ENCODE assay signal across 8 mouse cellular contexts in the genomic region with DNA sequence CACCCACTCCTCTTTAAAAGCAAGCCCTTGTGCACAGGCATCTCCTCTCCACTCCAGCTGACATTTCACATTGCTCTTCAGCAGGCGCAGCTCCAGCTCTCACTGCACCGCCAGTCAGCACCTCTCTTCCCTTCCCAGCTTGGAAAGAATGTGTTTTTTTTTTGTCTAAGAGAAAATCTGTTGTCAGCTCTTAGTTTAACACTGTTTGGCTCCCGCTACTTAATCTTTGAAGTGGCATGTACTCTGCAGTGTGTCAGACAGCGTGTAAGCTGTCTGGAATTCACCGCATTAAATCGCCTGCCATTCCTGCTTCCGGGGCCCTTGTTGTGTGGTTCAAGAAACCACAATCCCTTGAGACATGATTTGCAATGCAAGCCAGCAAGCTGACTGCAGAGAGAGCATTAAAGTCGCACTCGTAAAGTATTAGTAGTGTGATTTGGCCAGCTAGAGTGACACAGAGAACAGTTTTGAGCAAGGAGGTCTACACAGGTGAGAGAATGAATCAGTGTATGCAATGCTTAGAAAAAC.
DNase-seq lines count a peak whose midpoint lies in the region; ATAC-seq and TF ChIP-seq lines count a peak whose summit lies in the region.

No protein-coding gene starts in this region.

- no peaks in the 10 kb centered on the region for H3K4me1 ChIP-seq in kidney, postnatal 0 days (replicated peaks; ENCODE audit: insufficient read depth, low read length)
- H3K4me1 ChIP-seq in kidney, embryonic 14.5 days (ENCODE audit: control insufficient read depth, insufficient read depth, low read length), result no peaks in the 10 kb centered on the region
- H3K4me1 ChIP-seq in embryonic facial prominence, embryonic 15.5 days, result 0 out of 2 replicates have a peak, but pooled peaks cover 5% of the 10 kb centered on the region
- H3K4me1 ChIP-seq in midbrain, embryonic 12.5 days, result peaks cover 5% of the 10 kb centered on the region; the same call in 1 of the 2 replicates

- peak; percentile 12 for DNase-seq in kidney, postnatal 0 days (ENCODE audit: low spot score)
- DNase-seq in cerebellum, adult 18-20 months, result peak; percentile 57 to 59
- no peak for DNase-seq in adrenal gland, adult (ENCODE audit: inconsistent age in 2 of 2, low spot score in 1 of 2)
- no peak for DNase-seq in thymus, postnatal 25 days

- H3K36me3 ChIP-seq in kidney, postnatal 0 days (ENCODE audit: insufficient read depth, low read length), result no peaks in the 10 kb centered on the region
- no peaks in the 10 kb centered on the region for H3K36me3 ChIP-seq in kidney, embryonic 14.5 days (ENCODE audit: control insufficient read depth, insufficient read depth, low read length)
- H3K36me3 ChIP-seq in embryonic facial prominence, embryonic 15.5 days, result no peaks in the 10 kb centered on the region
- H3K36me3 ChIP-seq in midbrain, embryonic 12.5 days, result no peaks in the 10 kb centered on the region

- no peaks in the 10 kb centered on the region; the same call in 1 of the 2 replicates for H3K9me3 ChIP-seq in kidney, postnatal 0 days (replicated peaks; ENCODE audit: low read length)
- H3K9me3 ChIP-seq in kidney, embryonic 14.5 days (ENCODE audit: control insufficient read depth, low read length), result no peaks in the 10 kb centered on the region
- no peaks in the 10 kb centered on the region for H3K9me3 ChIP-seq in embryonic facial prominence, embryonic 15.5 days (replicated peaks)
- H3K9me3 ChIP-seq in midbrain, embryonic 12.5 days, result no peaks in the 10 kb centered on the region

- H3K27ac ChIP-seq in kidney, postnatal 0 days, result no peak overlapping the region
- H3K27ac ChIP-seq in kidney, embryonic 14.5 days (ENCODE audit: low read depth, low read length), result no peak overlapping the region
- H3K27ac ChIP-seq in embryonic facial prominence, embryonic 15.5 days (replicated peaks), result no peak overlapping the region
- peak overlapping the region; percentile 52; the same call in 1 of the 2 replicates for H3K27ac ChIP-seq in midbrain, embryonic 12.5 days (replicated peaks)

- ATAC-seq in kidney, postnatal 0 days (replicated peaks; ENCODE audit: low FRiP score, low read depth), result no peak
- ATAC-seq in kidney, embryonic 14.5 days (ENCODE audit: low FRiP score, low TSS enrichment), result no peak
- ATAC-seq in embryonic facial prominence, embryonic 15.5 days (ENCODE audit: insufficient number of reproducible peaks, low FRiP score, low TSS enrichment, low read depth), result no peak
- peak; percentile 84 for ATAC-seq in midbrain, embryonic 12.5 days (ENCODE audit: low FRiP score, low read depth)
- no peak for ATAC-seq in erythroblast, adult 5-6 weeks (replicated peaks; ENCODE audit: low FRiP score, poor library complexity, severe bottlenecking)

- no peak overlapping the region for H3K4me2 ChIP-seq in kidney, postnatal 0 days (ENCODE audit: low read length)
- no peak overlapping the region for H3K4me2 ChIP-seq in kidney, embryonic 14.5 days (replicated peaks; ENCODE audit: low read depth, low read length)
- peak overlapping the region; percentile 19 for H3K4me2 ChIP-seq in embryonic facial prominence, embryonic 15.5 days (replicated peaks)
- peak overlapping the region; percentile 42 for H3K4me2 ChIP-seq in midbrain, embryonic 12.5 days (replicated peaks)

- no peaks in the 10 kb centered on the region for H3K27me3 ChIP-seq in kidney, postnatal 0 days (ENCODE audit: insufficient read depth, low read length)
- no peaks in the 10 kb centered on the region for H3K27me3 ChIP-seq in kidney, embryonic 14.5 days (ENCODE audit: control insufficient read depth, insufficient read depth, low read length)
- H3K27me3 ChIP-seq in embryonic facial prominence, embryonic 15.5 days, result no peaks in the 10 kb centered on the region
- no peaks in the 10 kb centered on the region for H3K27me3 ChIP-seq in midbrain, embryonic 12.5 days

- no peak overlapping the region for H3K4me3 ChIP-seq in kidney, postnatal 0 days (replicated peaks; ENCODE audit: low read depth, low read length)
- H3K4me3 ChIP-seq in kidney, embryonic 14.5 days (ENCODE audit: low read length), result no peak overlapping the region
- no peak overlapping the region for H3K4me3 ChIP-seq in embryonic facial prominence, embryonic 15.5 days (replicated peaks)
- H3K4me3 ChIP-seq in midbrain, embryonic 12.5 days, result peak overlapping the region; percentile 18; the same call in 1 of the 2 replicates

- 37% methylated on average over 9 of the region's 9 CpGs for WGBS in kidney, postnatal 0 days
- 40% methylated on average over 9 of the region's 9 CpGs for WGBS in kidney, embryonic 14.5 days
- WGBS in embryonic facial prominence, embryonic 15.5 days, result 16% methylated on average over 9 of the region's 9 CpGs
- WGBS in midbrain, embryonic 12.5 days, result 29% methylated on average over 9 of the region's 9 CpGs

- TF ChIP-seq CTCF in kidney, postnatal 0 days (IDR thresholded peaks at IDR 0.05; ENCODE audit: low read depth), result no peak

- H3K9ac ChIP-seq in kidney, postnatal 0 days (ENCODE audit: low read depth, low read length), result no peak overlapping the region
- no peak overlapping the region for H3K9ac ChIP-seq in kidney, embryonic 14.5 days (ENCODE audit: low read depth, low read length)
- H3K9ac ChIP-seq in embryonic facial prominence, embryonic 15.5 days, result no peak overlapping the region
- no peak overlapping the region for H3K9ac ChIP-seq in midbrain, embryonic 12.5 days (replicated peaks)

Comparison
In these comparisons a context has a peak if more than half of its experiments do, and no peak if none do; other contexts are left out.
1. DNase-seq: peak in kidney, postnatal 0 days (single experiment) and cerebellum, adult 18-20 months (2 of 2); none in adrenal gland, adult (0 of 2) and thymus, postnatal 25 days (single experiment).
2. H3K4me2 ChIP-seq: peak in embryonic facial prominence, embryonic 15.5 days (single experiment) and midbrain, embryonic 12.5 days (single experiment); none in kidney, postnatal 0 days (single experiment) and kidney, embryonic 14.5 days (single experiment).